Mouse (Mus musculus) neural tube, embryonic 12.5 days (tissue): Measurements from ENCODE around the gene Nova2. TPM values are rescaled to one million over a fixed set of nuclear protein-coding genes. Genes with fewer than 3 reads are reported as not detected.

Source experiments
- ATAC-seq: fragments of 200-750 bp; cut with Nextera tagmentation; 2 replicates; pipeline ENCODE4 v1.8.0; 2017; ENCODE audit warnings: low read depth, mild to moderate bottlenecking, moderate TSS enrichment, moderate library complexity; ENCODE audit not compliant: low FRiP score
- H3K27ac ChIP-seq: fragments of 300-500 bp; sonication (generic); 2 replicates; pipeline ENCODE4 v1.5.1; 2016
- H3K27me3 ChIP-seq: fragments of 300-500 bp; sonication (generic); replicated peaks from 2 replicates; pipeline ENCODE4 v1.6.1; 2016; ENCODE audit warnings: mild to moderate bottlenecking
- H3K36me3 ChIP-seq: fragments of 300-500 bp; sonication (generic); 2 replicates; pipeline ENCODE4 v1.6.1; 2016; ENCODE audit warnings: mild to moderate bottlenecking
- H3K4me1 ChIP-seq: fragments of 300-500 bp; sonication (generic); 2 replicates; pipeline ENCODE4 v1.6.1; 2016
- H3K4me2 ChIP-seq: fragments of 300-500 bp; sonication (generic); replicated peaks from 2 replicates; pipeline ENCODE4 v1.6.1; 2016; ENCODE audit warnings: mild to moderate bottlenecking
- H3K4me3 ChIP-seq: fragments of 300-500 bp; sonication (generic); 2 replicates; pipeline ENCODE4 v1.5.1; 2016
- H3K9ac ChIP-seq: fragments of 300-500 bp; sonication (generic); 2 replicates; pipeline ENCODE4 v1.6.1; 2016; ENCODE audit warnings: mild to moderate bottlenecking
- H3K9me3 ChIP-seq: fragments of 300-500 bp; sonication (generic); 2 replicates; pipeline ENCODE4 v1.6.1; 2016; ENCODE audit warnings: mild to moderate bottlenecking
- WGBS: fragments of 180-500 bp; shearing (Covaris S2); methylation state at CpG from one replicate; pipeline ENCODE4 v1.1.7; 2016; 5-methylcytosine and 5-hydroxymethylcytosine counted together
- polyA plus RNA-seq: library from polyadenylated mRNA; unstranded; fragments of >200 nt; fragmentation: Nextera tagmentation; extraction: Ambion mirVana; gene quantifications from 2 replicates; pipeline ENCODE4 v1.2.1, GENCODE M21; 2016

Gene Nova2
- polyA plus RNA-seq, 1 experiment from 2014 or later, result 12.6 TPM

DNA sequence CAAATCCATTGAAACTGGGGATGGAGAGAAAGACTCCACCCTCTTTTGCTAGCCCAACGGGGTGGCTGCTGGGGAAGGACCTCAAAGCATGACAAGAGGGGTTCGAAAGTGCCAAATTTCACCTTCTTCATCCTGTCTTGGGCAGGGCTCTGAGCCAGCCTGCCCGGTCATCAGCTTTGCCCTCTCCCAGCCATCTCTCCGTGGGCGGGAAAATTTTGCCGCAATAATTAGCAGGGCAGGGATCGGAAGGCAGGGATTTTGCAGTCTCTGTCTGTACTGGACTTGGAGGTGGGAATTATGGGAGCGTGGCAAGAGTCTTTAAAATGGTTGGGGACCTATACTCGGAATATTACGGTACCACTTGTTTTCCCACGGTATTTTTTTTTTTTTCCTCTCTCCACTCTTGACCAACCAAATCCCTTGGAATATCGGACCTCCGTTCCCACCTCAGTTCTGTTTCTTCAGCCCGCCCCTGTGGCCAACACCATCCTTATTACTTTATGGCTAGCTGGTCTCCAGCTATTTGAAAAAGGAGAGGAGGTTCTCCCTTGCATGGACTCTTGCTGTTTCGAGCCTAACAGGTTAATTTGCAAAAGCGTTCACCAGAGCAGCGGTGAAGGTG is 36.6 kb downstream of the Nova2 start:
- Histone ChIP-seq H3K27ac (no peak overlapping the region), H3K36me3 (peaks cover 17% of the 10 kb centered on the region; the same call in 1 of the 2 replicates), H3K4me3 (peak overlapping the region; percentile 13; the same call in 1 of the 2 replicates), H3K4me2 (peak overlapping the region; percentile 57), H3K4me1 (peaks cover 61% of the 10 kb centered on the region), H3K9me3 (no peaks in the 10 kb centered on the region), H3K27me3 (peaks cover 24% of the 10 kb centered on the region), H3K9ac (no peak overlapping the region)
- WGBS, result under 1% methylated on average over 17 of the region's 17 CpGs
- ATAC-seq, result no peak

DNA sequence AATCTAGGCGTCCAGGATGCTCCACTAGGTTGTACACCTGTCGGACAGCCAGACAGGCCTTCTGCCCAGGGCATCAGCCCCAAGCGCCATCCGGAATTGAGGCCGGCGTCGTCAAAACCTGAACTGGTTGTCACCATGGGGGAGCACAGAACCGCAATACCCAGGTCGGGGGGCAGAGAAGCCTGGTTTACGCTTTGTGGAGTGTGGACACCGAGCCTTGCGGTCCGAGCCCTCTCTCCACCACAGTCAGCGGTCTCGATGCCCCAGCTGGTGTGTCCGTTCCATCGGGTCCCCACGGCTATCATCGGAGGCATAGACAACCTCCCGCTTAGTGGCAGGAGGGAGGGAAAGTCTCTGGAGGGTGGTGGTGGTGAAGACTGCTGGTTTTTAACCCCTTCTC is 37.1 kb downstream of the Nova2 start:
- ATAC-seq, result no peak
- peaks cover 15% of the 10 kb centered on the region; the same call in 1 of the 2 replicates for H3K36me3 ChIP-seq
- peak overlapping the region; percentile 57 for H3K4me2 ChIP-seq
- 1% methylated on average over 20 of the region's 20 CpGs for WGBS
- H3K4me1 ChIP-seq, result peaks cover 56% of the 10 kb centered on the region
- no peak overlapping the region for H3K9ac ChIP-seq
- no peaks in the 10 kb centered on the region for H3K9me3 ChIP-seq
- H3K27me3 ChIP-seq, result peaks cover 24% of the 10 kb centered on the region
- no peak overlapping the region for H3K27ac ChIP-seq
- H3K4me3 ChIP-seq, result peak overlapping the region; percentile 13; the same call in 1 of the 2 replicates

DNA sequence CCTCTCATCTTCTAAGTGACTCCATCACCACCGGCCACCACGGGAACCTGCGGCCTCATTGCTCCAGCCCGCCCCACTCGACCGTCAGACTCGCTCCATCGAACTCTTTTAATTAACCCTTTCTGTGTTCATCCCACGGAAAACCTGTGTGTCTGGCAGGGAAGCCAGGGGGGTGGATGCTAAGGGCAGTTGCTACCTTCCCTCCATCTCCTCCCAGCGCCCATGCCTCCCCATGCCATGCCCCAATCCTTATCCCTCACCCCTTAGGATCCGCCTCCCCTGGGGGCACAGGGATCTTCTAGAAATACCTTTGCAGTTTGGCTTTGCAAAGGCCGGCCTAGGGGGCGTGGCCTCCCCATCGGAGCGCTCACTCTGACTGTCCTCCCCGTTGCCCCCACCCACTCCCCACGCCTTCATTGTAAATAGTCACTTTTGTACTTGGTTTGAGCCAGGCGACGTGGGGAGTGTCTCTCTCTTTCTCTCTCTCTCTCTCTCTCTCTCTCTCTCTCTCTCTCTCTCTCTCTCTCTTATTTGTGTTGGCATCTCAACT is 37.7 kb downstream of the Nova2 start:
- Histone ChIP-seq H3K27ac (no peak overlapping the region), H3K9me3 (no peaks in the 10 kb centered on the region), H3K9ac (no peak overlapping the region), H3K36me3 (peaks cover 9% of the 10 kb centered on the region; the same call in 1 of the 2 replicates), H3K4me3 (no peak overlapping the region), H3K4me1 (peaks cover 51% of the 10 kb centered on the region), H3K27me3 (peaks cover 24% of the 10 kb centered on the region), H3K4me2 (peak overlapping the region; percentile 57)
- ATAC-seq, result no peak
- WGBS, result 2% methylated on average over 19 of the region's 19 CpGs

DNA sequence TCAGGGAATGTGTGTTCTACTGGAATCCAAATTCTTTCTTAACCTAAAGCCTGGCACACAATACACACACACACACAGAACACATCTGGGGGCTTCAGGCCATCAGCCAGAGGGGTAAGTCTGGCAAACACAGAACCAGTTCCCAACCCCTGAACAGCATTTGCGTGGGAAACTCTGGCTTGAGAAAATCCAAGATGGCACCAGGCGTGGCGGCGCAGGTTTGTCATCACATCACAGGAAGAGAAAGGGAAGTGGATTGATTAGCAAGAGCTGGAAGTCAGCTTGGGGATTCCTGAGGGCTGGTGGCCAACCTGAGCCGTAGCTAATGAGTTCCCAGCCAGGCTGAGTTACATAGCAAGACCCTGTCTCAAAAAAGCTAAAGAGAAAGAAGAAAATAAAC is 39.6 kb downstream of the Nova2 start:
- peaks cover 40% of the 10 kb centered on the region for H3K4me1 ChIP-seq
- H3K4me2 ChIP-seq, result no peak overlapping the region
- H3K9me3 ChIP-seq, result no peaks in the 10 kb centered on the region
- peaks cover 24% of the 10 kb centered on the region for H3K27me3 ChIP-seq
- H3K4me3 ChIP-seq, result no peak overlapping the region
- 84% methylated on average over 5 of the region's 5 CpGs for WGBS
- no peak overlapping the region for H3K27ac ChIP-seq
- ATAC-seq, result no peak
- H3K9ac ChIP-seq, result no peak overlapping the region
- 0 out of 2 replicates have a peak, but pooled peaks cover 5% of the 10 kb centered on the region for H3K36me3 ChIP-seq

DNA sequence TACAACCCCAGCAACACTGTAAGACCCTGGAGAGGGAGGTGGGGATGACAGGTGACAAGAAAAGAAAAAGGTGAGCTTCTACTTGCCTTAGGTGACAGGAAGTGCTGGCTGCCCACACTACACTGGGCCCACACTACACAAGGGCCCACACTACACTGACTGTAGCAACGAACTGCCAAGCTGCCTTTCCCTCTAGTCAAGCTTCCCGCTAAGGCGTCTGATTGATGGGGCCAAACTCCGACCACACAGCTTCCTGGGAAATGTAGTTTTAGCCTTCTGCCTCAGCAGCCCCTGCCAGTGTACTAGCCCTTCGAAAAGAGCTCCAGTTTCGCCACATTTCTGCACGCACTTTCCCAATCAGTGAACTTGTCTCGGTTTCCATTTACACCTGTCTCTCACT is 41.9 kb downstream of the Nova2 start:
- 8% methylated on average over 8 of the region's 8 CpGs for WGBS
- H3K27ac ChIP-seq, result no peak overlapping the region
- ATAC-seq, result peak; percentile 30

DNA sequence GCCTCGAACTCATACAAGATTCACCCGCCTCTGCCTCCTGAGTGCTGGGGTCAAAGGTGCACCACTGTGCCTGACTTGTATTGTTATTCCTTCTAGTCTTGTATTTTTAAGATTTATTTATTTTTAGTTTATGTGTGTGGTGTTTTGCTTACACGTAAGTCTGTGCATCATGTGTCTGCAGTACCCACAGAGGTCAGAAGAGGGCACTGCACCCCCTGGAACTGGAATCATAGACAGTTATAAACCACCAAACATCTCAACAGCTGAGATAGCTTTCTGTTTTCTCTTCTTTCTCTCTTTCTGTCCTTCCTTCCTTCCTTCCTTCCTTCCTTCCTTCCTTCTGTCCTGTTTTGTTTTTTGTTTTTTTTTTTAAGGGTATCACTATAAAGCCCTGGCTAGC is 45.3 kb downstream of the Nova2 start:
- no peak for ATAC-seq
- H3K4me1 ChIP-seq, result no peaks in the 10 kb centered on the region
- WGBS, result 83% methylated on average over 3 of the region's 3 CpGs

More for the DNA sequence above, 41.9 kb downstream of the Nova2 start:
- Histone ChIP-seq H3K4me2 (no peak overlapping the region), H3K4me3 (no peak overlapping the region), H3K4me1 (peaks cover 18% of the 10 kb centered on the region), H3K9me3 (no peaks in the 10 kb centered on the region), H3K27me3 (peaks cover 16% of the 10 kb centered on the region), H3K36me3 (no peaks in the 10 kb centered on the region), H3K9ac (0 out of 2 replicates have a peak overlapping the region, but pooled peaks have one; percentile 13)

DNA sequence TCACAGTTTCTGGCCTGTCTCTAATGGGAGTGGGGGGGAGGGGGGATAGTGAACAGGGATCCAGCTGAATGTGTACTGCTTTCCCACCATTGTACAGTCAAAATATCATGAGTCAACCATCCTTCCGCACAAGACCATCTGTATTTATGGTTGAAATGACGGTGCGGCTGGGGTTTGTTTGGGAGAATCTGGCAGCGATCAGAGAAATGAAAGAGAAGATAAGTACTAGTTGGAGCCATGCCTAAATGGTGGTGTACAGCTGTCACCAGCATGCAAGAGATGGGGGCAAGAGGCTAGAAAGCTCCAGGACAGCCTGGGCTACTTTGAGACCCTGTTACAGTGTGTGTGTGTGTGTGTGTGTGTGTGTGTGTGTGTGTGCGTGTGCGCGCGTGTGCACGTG is 52.7 kb downstream of the Nova2 start:
- ATAC-seq, result no peak
- H3K4me1 ChIP-seq, result no peaks in the 10 kb centered on the region
- H3K27me3 ChIP-seq, result no peaks in the 10 kb centered on the region
- H3K4me2 ChIP-seq, result no peak overlapping the region
- no peak overlapping the region for H3K9ac ChIP-seq
- no peaks in the 10 kb centered on the region for H3K36me3 ChIP-seq
- 89% methylated on average over 9 of the region's 9 CpGs for WGBS
- H3K4me3 ChIP-seq, result no peak overlapping the region
- no peak overlapping the region for H3K27ac ChIP-seq
- no peaks in the 10 kb centered on the region for H3K9me3 ChIP-seq

More for the DNA sequence above, 45.3 kb downstream of the Nova2 start:
- Histone ChIP-seq H3K4me2 (no peak overlapping the region), H3K9ac (no peak overlapping the region), H3K27ac (no peak overlapping the region), H3K9me3 (no peaks in the 10 kb centered on the region), H3K4me3 (no peak overlapping the region), H3K36me3 (no peaks in the 10 kb centered on the region), H3K27me3 (no peaks in the 10 kb centered on the region)

DNA sequence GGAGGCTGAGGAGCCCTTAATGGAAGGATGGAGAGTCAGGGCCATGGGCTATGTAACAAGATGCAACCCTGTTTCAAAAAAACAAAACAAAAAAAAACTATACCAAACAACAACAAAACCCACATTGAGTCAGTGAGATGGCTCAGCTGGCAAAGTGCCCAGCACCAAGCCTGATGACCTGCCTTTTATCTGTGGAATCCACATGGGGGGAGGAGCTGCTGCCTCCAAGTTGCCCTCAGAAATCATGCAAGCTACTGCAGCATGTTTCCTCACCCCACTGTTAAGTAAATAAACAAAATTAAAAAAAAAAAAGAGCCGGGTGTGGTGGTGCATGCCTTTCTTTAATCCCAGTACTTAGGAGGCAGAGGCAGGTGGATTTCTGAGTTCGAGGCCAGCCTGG is 60.8 kb downstream of the Nova2 start:
- Histone ChIP-seq H3K36me3 (no peaks in the 10 kb centered on the region), H3K27me3 (peaks cover 2% of the 10 kb centered on the region), H3K9me3 (no peaks in the 10 kb centered on the region), H3K9ac (no peak overlapping the region), H3K4me3 (no peak overlapping the region), H3K27ac (no peak overlapping the region), H3K4me1 (0 out of 2 replicates have a peak, but pooled peaks cover 1% of the 10 kb centered on the region), H3K4me2 (no peak overlapping the region)
- 70% methylated on average over 2 of the region's 2 CpGs for WGBS
- ATAC-seq, result no peak

DNA sequence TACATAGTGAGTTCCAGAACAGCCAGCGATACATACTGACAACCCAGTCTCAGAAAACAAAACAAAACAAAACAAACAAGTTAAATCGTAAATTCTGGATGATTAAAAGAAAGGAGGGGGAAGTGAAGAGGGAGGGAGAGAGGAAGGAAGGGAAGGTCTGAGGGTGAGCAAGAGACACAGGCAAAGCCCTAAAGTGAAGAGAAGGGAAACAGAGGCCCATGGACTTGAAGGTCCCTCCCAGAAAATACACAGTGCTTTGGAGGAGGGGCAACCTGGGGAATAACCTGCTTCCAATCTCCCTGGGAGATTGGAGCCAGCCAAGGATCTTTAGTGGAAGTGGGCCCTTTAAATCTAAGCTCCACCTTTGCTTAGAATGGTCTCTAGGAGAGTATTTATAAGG is 61.4 kb downstream of the Nova2 start, which contains the start of gene Nanos2:
Gene Nanos2 (plus strand): TSS at position 301 of the 400 bp plus-strand sequence.
- Histone ChIP-seq H3K27me3 (peaks cover 8% of the 10 kb centered on the region), H3K4me3 (no peak within 1 kb of the TSS), H3K9ac (no peak within 1 kb of the TSS), H3K36me3 (no peaks in the 10 kb centered on the region), H3K4me1 (peaks cover 7% of the 10 kb centered on the region; the same call in 1 of the 2 replicates), H3K27ac (no peak within 1 kb of the TSS), H3K9me3 (no peaks in the 10 kb centered on the region), H3K4me2 (no peak within 1 kb of the TSS)
- ATAC-seq, result no peak
- WGBS, result 57% methylated on average over 2 of the region's 2 CpGs

DNA sequence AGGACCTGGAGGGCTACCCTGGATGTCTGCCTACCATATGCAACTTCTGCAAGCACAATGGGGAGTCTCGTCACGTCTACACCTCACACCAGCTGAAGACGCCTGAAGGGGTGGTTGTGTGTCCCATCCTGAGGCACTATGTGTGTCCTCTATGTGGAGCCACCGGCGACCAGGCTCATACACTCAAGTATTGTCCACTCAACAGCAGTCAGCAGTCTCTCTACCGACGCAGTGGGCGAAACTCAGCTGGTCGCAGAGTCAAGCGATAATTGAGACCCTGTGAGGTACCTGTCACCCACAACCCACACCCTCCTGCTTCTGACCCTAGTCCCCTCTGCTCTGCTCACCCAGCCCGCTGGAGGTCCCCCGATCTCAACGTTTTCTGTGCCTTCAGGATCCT is 62.1 kb downstream of the Nova2 start:
- ATAC-seq, result no peak

DNA sequence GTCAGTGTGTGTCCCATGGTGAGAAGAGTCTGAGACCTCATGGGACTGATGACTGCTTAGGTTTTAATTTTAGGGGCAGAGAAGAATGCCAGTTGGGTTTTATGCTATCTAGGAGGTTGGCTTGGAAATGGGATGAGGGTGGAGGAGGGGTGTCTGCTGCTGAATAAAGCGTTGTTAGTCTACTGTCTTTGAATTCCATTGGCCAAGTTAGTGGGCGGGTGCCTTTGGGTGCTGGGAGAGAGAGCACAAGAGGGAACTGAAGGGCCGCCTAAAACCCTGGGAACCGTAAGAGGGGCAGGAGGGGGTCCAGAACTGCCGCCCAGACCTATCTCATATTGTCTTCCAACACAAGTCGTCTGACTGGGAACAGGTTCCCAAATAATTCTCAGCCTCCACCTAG is 63.1 kb downstream of the Nova2 start:
- ATAC-seq, result no peak
- Histone ChIP-seq H3K4me1 (peaks cover 22% of the 10 kb centered on the region), H3K27me3 (peaks cover 23% of the 10 kb centered on the region), H3K9ac (no peak overlapping the region), H3K27ac (no peak overlapping the region), H3K4me2 (no peak overlapping the region), H3K9me3 (no peaks in the 10 kb centered on the region), H3K36me3 (no peaks in the 10 kb centered on the region), H3K4me3 (no peak overlapping the region)
- 78% methylated on average over 6 of the region's 6 CpGs for WGBS

More for the DNA sequence above, 62.1 kb downstream of the Nova2 start:
- H3K4me3 ChIP-seq, result no peak overlapping the region
- WGBS, result 79% methylated on average over 13 of the region's 13 CpGs
- no peak overlapping the region for H3K4me2 ChIP-seq
- peaks cover 14% of the 10 kb centered on the region; the same call in 1 of the 2 replicates for H3K4me1 ChIP-seq
- H3K9ac ChIP-seq, result no peak overlapping the region
- peaks cover 15% of the 10 kb centered on the region for H3K27me3 ChIP-seq
- no peak overlapping the region for H3K27ac ChIP-seq
- no peaks in the 10 kb centered on the region for H3K9me3 ChIP-seq
- H3K36me3 ChIP-seq, result no peaks in the 10 kb centered on the region

DNA sequence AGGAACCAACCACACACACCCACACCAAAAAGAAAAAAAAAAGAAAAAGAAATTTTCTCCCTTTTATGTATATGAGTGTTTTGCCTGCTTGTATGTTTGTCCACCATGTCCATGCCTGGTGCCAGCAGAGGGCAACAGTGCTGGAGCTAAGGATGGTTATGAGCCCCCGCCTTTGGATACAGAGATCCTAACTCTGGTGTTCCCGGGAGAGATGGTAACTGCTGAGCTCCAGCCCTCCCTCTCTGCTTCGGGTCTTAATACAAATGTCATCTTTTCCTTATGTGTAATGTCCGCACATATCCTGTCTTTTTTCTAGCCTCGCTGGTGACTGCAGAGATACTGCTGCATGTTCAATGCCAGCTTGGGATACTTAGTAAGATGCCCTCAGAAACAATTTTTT is 64.3 kb downstream of the Nova2 start:
- Histone ChIP-seq H3K27me3 (peaks cover 23% of the 10 kb centered on the region), H3K4me3 (peak overlapping the region; percentile 38), H3K4me2 (peak overlapping the region; percentile 79), H3K27ac (0 out of 2 replicates have a peak overlapping the region, but pooled peaks have one; percentile 29), H3K9ac (peak overlapping the region; percentile 10; the same call in 1 of the 2 replicates), H3K9me3 (no peaks in the 10 kb centered on the region), H3K36me3 (no peaks in the 10 kb centered on the region), H3K4me1 (peaks cover 22% of the 10 kb centered on the region)
- WGBS, result 8% methylated on average over 5 of the region's 5 CpGs
- ATAC-seq, result peak; percentile 21; the same call in 1 of the 2 replicates
